Mouse (Mus musculus) myocyte (in vitro differentiated cells): ENCODE results near the gene Zc3h18.

Source experiments
- CEBPB ChIP-seq: IDR thresholded peaks from 2 replicates; pipeline ENCODE4 v1.6.1; 2011; ENCODE audit warnings: mild to moderate bottlenecking, moderate library complexity; ENCODE audit not compliant: poor library complexity, insufficient read depth, severe bottlenecking
- E2F4 ChIP-seq: IDR thresholded peaks from one replicate; pipeline ENCODE4 v1.6.1; 2011; ENCODE audit warnings: mild to moderate bottlenecking, control low read depth, moderate library complexity; ENCODE audit not compliant: insufficient read depth
- MAX ChIP-seq: IDR thresholded peaks from one replicate; pipeline ENCODE4 v1.6.1; 2011; ENCODE audit warnings: low read depth, mild to moderate bottlenecking, control low read depth
- MYOG ChIP-seq, 3 experiments: IDR thresholded peaks; one replicate each; pipeline ENCODE4 v1.6.1; 2011; ENCODE audit warnings: control low read depth in 2 of 3, low read depth in 2 of 3, mild to moderate bottlenecking in 2 of 3; ENCODE audit not compliant: insufficient read length in 2 of 3, control insufficient read depth in 1 of 3, insufficient read depth in 1 of 3
- POLR2A ChIP-seq: IDR thresholded peaks from one replicate; pipeline ENCODE4 v1.6.1; 2011; ENCODE audit warnings: low read depth, mild to moderate bottlenecking, control low read depth, moderate library complexity; ENCODE audit not compliant: insufficient read length

DNA sequence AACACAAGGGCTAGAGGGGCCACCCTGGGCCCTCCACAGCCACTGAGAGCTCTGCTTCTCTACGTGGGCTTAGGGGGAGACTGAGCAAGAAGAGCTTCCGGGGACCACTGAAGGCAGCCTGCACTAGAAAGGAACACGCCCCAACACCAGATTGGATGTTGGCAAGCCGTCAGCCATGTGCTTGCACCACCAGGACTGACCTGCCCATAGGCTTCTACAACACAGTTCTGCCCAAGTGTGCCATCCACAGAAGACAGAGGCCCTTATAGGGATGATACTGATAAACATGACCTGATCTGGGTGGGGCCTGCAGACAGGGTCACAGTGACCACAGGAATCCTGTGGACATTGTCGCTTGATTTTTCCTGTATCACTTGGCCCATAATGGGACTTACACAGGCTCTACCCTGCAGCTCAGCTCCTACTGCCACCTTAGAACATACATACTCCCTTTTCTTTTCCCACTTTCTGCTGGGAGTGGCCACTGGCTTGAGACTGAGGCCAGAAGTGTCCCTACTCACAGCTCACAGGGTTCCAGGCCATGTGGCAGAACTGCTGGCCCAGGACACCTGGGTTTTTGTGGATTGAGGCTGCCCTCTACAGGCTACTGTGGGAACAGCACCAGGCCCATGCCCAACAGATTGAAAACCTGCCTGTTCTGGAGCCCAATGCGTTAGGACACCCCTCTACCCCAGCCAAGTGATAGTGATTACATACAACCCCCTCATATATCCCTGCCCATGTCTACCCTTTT is 43.5 kb upstream of the Zc3h18 start:
- TF ChIP-seq POLR2A, result no peak
- TF ChIP-seq MYOG (IDR thresholded peaks at IDR 0.05; ENCODE audit: control insufficient read depth in 1 of 3, insufficient read depth in 1 of 3, insufficient read length in 2 of 3, low read depth in 2 of 3), result peak in 1 of 3 experiments; percentile 6
- TF ChIP-seq MAX, result no peak
- TF ChIP-seq E2F4, result no peak
- no peak for TF ChIP-seq CEBPB
